Mouse (Mus musculus) right cerebral cortex, postnatal 10 days (tissue): ENCODE data around the gene Bcar1.
A peak's percentile ranks its signal among the peaks of the same experiment; 100 is the strongest.

Source experiments
- DNase-seq, 2 experiments: peaks; one replicate each; pipeline ENCODE4 v3.0.0; 2021; ENCODE audit warnings: low spot score in 2 of 2

The Bcar1 gene

GRCm38 (mm10) chr8:111743792-111744696, at the start of gene Bcar1:
Bcar1 (minus strand) TSS chr8:111743809.
- DNase-seq, result peak; percentile 83 to 88

GRCm38 (mm10) chr8:111789639-111790038, 46.0 kb upstream of the Bcar1 start:
- no peak for DNase-seq

GRCm38 (mm10) chr8:111789200-111789599, 45.6 kb upstream of the Bcar1 start:
- no peak for DNase-seq

GRCm38 (mm10) chr8:111788497-111788896, 44.9 kb upstream of the Bcar1 start:
- no peak for DNase-seq

- DNase-seq, result no peak
Observed at GRCm38 (mm10) chr8:111788085-111788484, 44.5 kb upstream of the Bcar1 start.

GRCm38 (mm10) chr8:111787683-111788082, 44.1 kb upstream of the Bcar1 start:
- no peak for DNase-seq

- no peak for DNase-seq
Observed at GRCm38 (mm10) chr8:111786701-111787588, 43.3 kb upstream of the Bcar1 start.

GRCm38 (mm10) chr8:111786116-111786515, 42.5 kb upstream of the Bcar1 start:
- DNase-seq, result no peak

- no peak for DNase-seq
Observed at GRCm38 (mm10) chr8:111782671-111783394, 39.2 kb upstream of the Bcar1 start.

GRCm38 (mm10) chr8:111782161-111782560, 38.6 kb upstream of the Bcar1 start:
- DNase-seq, result no peak

GRCm38 (mm10) chr8:111780697-111781424, 37.3 kb upstream of the Bcar1 start:
- DNase-seq, result no peak

GRCm38 (mm10) chr8:111779690-111780089, 36.1 kb upstream of the Bcar1 start:
- DNase-seq, result no peak

- DNase-seq, result no peak
Observed at GRCm38 (mm10) chr8:111778801-111779200, 35.2 kb upstream of the Bcar1 start.

GRCm38 (mm10) chr8:111776492-111776891, 32.9 kb upstream of the Bcar1 start:
- DNase-seq, result no peak

- no peak for DNase-seq
Observed at GRCm38 (mm10) chr8:111775766-111776165, 32.2 kb upstream of the Bcar1 start.

- no peak for DNase-seq
Observed at GRCm38 (mm10) chr8:111773476-111773875, 29.9 kb upstream of the Bcar1 start.

- DNase-seq, result no peak
Observed at GRCm38 (mm10) chr8:111773057-111773456, 29.4 kb upstream of the Bcar1 start.

GRCm38 (mm10) chr8:111772083-111772482, 28.5 kb upstream of the Bcar1 start:
- DNase-seq, result no peak

GRCm38 (mm10) chr8:111771625-111772020, 28.0 kb upstream of the Bcar1 start:
- DNase-seq, result no peak

- no peak for DNase-seq
Observed at GRCm38 (mm10) chr8:111770958-111771624, 27.5 kb upstream of the Bcar1 start.
